Mouse (Mus musculus): ENCODE results near the gene Olfr679.
"Not testable (repeated sequence)": the region's sequence is repeated elsewhere in the genome, so short reads cannot be mapped to it uniquely, and the experiment has no call there.

The Olfr679 gene

GRCm38 (mm10) chr7:105080905-105081304 lies at the start of gene Olfr679:
Olfr679 (plus strand) TSS chr7:105081205.
- no peak for DNase-seq (ENCODE audit: low spot score in 2 of 2)

- no peak for DNase-seq (ENCODE audit: low spot score in 2 of 2)
These were observed 48.6 kb upstream of the Olfr679 start, which contains the start of gene Olfr676 for GRCm38 (mm10) chr7:105032398-105032797. Olfr676 (plus strand) TSS chr7:105032698.

GRCm38 (mm10) chr7:105033836-105034235 lies 47.2 kb upstream of the Olfr679 start:
- DNase-seq (ENCODE audit: low spot score in 2 of 2): not testable (repeated sequence)

DNA sequence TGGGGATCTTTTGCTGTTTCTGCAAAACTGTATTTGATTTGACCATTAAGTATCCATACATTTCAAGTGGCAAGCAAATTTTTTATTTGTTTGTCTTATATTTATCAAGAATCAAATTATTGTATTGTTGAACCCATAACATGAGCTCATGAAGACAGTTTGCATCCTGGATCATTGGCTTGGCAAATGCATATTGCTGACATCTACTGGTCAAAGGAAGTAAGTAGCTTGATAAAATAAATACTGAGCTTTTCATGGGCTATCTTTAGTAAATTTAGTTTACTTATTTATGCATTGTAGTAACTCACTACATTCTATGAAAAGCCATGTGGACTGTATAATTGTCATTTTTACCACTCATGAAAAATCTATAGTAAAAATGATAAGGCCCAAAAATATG lies 22.1 kb upstream of the Olfr679 start:
- no peak for DNase-seq (ENCODE audit: low spot score in 2 of 2)

GRCm38 (mm10) chr7:105064175-105064574 lies 16.8 kb upstream of the Olfr679 start, which contains the start of gene Olfr678:
Olfr678 (plus strand) TSS chr7:105064475.
- no peak for DNase-seq (ENCODE audit: low spot score in 2 of 2)

DNA sequence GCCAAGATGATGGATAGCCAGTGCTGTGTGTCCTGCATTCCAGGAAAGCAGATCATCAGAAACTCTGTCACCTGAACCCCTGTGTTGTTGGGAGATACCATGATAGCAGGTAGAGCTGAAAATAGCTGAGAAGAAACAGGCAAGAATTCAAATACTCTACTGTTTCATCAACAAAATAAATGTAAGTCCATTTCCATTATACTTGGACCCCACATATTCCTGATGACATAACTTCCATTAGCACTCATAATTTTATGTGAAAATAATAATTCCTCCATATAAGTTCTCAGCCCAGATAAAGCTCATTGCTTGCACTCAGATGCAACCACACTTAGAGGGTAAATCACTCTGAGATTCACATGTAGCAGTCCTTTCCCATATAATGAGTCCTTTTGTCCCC lies 11.7 kb downstream of the Olfr679 start, which contains the start of gene Olfr680-ps1:
Olfr680-ps1 (minus strand) TSS at position 101 of the 400 bp plus-strand sequence.
- DNase-seq (ENCODE audit: low spot score in 2 of 2): not testable (repeated sequence)

DNA sequence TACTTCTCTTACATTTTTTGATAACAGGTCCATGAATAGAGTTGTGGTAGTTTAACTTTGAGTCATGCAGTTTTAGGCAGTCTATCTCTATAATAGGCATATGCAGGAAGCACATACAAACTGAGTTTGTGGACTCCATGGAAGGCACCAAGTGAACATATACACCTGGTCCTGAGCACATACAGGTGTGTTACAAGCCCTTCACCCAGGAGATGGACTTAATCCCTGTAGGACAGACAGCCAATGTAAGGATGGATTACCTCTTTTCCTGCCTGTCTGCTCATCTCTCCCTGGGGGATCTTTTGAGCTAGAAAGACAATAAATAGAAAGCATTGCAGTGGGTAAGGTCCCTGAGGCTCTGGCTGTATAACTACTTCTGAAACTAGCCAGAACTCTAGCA lies 35.5 kb downstream of the Olfr679 start, which contains the start of gene Olfr681:
Olfr681 (plus strand) TSS at position 301 of the 400 bp plus-strand sequence.
- no peak for DNase-seq (ENCODE audit: low spot score in 2 of 2)
